Mouse (Mus musculus): ENCODE measurements at regions not wholly inside any gene's neighbourhood (a gene's known extent, or its start where the extent isn't known, plus 50 kb on each side); places are given as distances from the start of the nearest gene placed in this dataset.

- Histone ChIP-seq H3K4me1 (ENCODE audit: control insufficient read depth, insufficient read depth, low read length) (no peaks in the 10 kb centered on the region; the same call in 1 of the 2 replicates), H3K4me3 (ENCODE audit: insufficient read depth, low read length) (no peak overlapping the region), H3K27ac (ENCODE audit: insufficient read depth, low read length) (no peak overlapping the region)
- TF ChIP-seq POLR2A (IDR thresholded peaks at IDR 0.05; ENCODE audit: low read depth, low read length): no peak
- TF ChIP-seq CTCF (IDR thresholded peaks at IDR 0.05; ENCODE audit: borderline replicate concordance, insufficient read depth, low read length): no peak
Measured at GRCm38 (mm10) chr1:12612102-12612501, 1198.2 kb downstream of the A830018L16Rik start.

DNA sequence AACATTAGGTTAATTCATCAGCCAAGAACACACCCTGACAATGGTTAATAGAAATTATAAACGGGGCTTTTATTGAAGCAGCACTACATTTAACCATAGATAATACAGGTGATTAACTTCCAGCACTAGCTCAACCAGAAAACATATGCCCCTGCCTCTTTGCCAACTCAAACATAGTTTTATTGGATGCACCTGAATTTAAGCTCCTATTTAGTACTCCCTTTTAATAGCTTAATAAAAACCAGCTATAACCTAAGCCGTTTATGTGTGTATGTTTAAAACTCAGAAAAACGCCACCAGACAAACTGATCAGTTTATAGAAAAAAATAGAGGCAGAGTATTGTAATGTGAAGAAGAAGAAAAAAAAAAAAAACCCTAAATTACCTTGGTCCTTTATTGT is 1201.4 kb downstream of the A830018L16Rik start:
- Histone ChIP-seq H3K4me3 (ENCODE audit: insufficient read depth, low read length) (no peak overlapping the region), H3K27ac (ENCODE audit: insufficient read depth, low read length) (no peak overlapping the region), H3K4me1 (ENCODE audit: control insufficient read depth, insufficient read depth, low read length) (no peaks in the 10 kb centered on the region; the same call in 1 of the 2 replicates)
- TF ChIP-seq CTCF (IDR thresholded peaks at IDR 0.05; ENCODE audit: borderline replicate concordance, insufficient read depth, low read length) (no peak), POLR2A (IDR thresholded peaks at IDR 0.05; ENCODE audit: low read depth, low read length) (no peak)

DNA sequence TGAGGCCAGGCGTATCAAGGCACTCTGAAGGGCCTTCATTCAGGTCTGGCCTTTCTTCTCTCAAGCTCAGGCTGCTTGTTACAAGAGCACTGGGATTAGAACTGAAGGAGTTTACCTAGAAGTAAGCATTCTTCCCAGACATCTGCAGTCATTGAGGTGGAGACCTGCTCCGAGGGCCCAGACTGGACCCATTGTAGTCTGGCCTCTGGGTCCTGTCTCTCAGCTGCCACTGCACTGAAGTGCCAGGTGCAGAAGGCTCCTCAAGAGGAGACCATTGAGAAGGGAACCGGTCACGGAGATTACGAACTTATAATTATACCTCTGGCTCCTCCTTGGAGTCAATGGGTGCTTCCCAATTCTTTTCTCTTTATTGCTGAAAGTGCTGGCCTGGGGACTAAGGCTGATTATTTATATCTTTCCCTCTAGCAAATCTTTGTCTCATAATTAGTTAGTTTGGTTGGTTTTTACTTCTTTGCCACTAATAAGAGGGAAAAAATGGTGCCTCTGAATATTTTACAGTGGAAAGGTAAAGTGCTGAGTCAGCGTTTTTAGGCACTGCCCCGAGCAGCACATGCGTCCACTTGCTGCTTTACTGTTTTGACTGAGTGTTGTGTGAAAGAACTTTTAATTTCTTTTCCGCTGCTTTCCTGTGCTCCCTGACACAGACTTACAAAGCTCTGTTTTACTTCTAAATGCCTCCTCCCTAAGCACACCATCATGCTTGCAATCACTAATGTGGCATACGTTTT is 1202.0 kb downstream of the A830018L16Rik start:
- Histone ChIP-seq H3K4me3 (ENCODE audit: insufficient read depth, low read length) (no peak overlapping the region), H3K27ac (ENCODE audit: insufficient read depth, low read length) (no peak overlapping the region), H3K4me1 (ENCODE audit: control insufficient read depth, insufficient read depth, low read length) (no peaks in the 10 kb centered on the region; the same call in 1 of the 2 replicates)
- TF ChIP-seq POLR2A (IDR thresholded peaks at IDR 0.05; ENCODE audit: low read depth, low read length) (no peak), CTCF (IDR thresholded peaks at IDR 0.05; ENCODE audit: borderline replicate concordance, insufficient read depth, low read length) (no peak)

DNA sequence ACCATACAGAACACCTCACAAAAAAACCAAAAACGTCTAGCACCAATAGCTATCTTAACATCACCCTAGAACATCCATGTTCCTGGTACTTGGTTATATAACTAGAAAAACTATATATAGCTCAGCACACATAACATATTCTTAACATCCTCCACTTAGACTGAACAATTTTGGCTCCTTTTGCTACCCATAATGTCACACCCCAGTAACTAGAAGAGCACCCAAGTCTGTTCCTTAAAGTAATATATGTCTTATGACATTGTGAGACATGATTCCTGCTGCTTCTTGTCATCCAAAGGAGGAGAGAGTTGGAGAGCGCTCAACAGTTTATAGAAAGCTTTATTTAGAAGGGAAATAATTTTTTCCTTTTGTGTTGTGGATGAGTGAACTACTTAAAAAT is 1206.1 kb downstream of the A830018L16Rik start:
- no peak for TF ChIP-seq POLR2A (IDR thresholded peaks at IDR 0.05; ENCODE audit: low read depth, low read length)
- no peak for TF ChIP-seq CTCF (IDR thresholded peaks at IDR 0.05; ENCODE audit: borderline replicate concordance, insufficient read depth, low read length)
- no peak overlapping the region for H3K4me3 ChIP-seq (ENCODE audit: insufficient read depth, low read length)
- H3K27ac ChIP-seq (ENCODE audit: insufficient read depth, low read length): peak overlapping the region; percentile 82
- H3K4me1 ChIP-seq (ENCODE audit: control insufficient read depth, insufficient read depth, low read length): no peaks in the 10 kb centered on the region

GRCm38 (mm10) chr1:12620825-12621224 is 1206.9 kb downstream of the A830018L16Rik start:
- no peak for TF ChIP-seq CTCF (IDR thresholded peaks at IDR 0.05; ENCODE audit: borderline replicate concordance, insufficient read depth, low read length)
- TF ChIP-seq POLR2A (IDR thresholded peaks at IDR 0.05; ENCODE audit: low read depth, low read length): no peak
- Histone ChIP-seq H3K4me3 (ENCODE audit: insufficient read depth, low read length) (no peak overlapping the region), H3K27ac (ENCODE audit: insufficient read depth, low read length) (peak overlapping the region; percentile 82), H3K4me1 (ENCODE audit: control insufficient read depth, insufficient read depth, low read length) (no peaks in the 10 kb centered on the region)

- Histone ChIP-seq H3K27ac (ENCODE audit: insufficient read depth, low read length) (peak overlapping the region; percentile 97), H3K4me1 (ENCODE audit: control insufficient read depth, insufficient read depth, low read length) (no peaks in the 10 kb centered on the region), H3K4me3 (ENCODE audit: insufficient read depth, low read length) (no peak overlapping the region)
- TF ChIP-seq CTCF (IDR thresholded peaks at IDR 0.05; ENCODE audit: borderline replicate concordance, insufficient read depth, low read length) (no peak), POLR2A (IDR thresholded peaks at IDR 0.05; ENCODE audit: low read depth, low read length) (no peak)
Measured at GRCm38 (mm10) chr1:12623158-12623557, 1209.3 kb downstream of the A830018L16Rik start.

GRCm38 (mm10) chr1:12633049-12633448 is 1219.1 kb downstream of the A830018L16Rik start:
- H3K4me3 ChIP-seq (ENCODE audit: insufficient read depth, low read length): no peak overlapping the region
- no peak overlapping the region for H3K27ac ChIP-seq (ENCODE audit: insufficient read depth, low read length)
- H3K4me1 ChIP-seq (ENCODE audit: control insufficient read depth, insufficient read depth, low read length): no peaks in the 10 kb centered on the region
- no peak for TF ChIP-seq POLR2A (IDR thresholded peaks at IDR 0.05; ENCODE audit: low read depth, low read length)
- no peak for TF ChIP-seq CTCF (IDR thresholded peaks at IDR 0.05; ENCODE audit: borderline replicate concordance, insufficient read depth, low read length)

DNA sequence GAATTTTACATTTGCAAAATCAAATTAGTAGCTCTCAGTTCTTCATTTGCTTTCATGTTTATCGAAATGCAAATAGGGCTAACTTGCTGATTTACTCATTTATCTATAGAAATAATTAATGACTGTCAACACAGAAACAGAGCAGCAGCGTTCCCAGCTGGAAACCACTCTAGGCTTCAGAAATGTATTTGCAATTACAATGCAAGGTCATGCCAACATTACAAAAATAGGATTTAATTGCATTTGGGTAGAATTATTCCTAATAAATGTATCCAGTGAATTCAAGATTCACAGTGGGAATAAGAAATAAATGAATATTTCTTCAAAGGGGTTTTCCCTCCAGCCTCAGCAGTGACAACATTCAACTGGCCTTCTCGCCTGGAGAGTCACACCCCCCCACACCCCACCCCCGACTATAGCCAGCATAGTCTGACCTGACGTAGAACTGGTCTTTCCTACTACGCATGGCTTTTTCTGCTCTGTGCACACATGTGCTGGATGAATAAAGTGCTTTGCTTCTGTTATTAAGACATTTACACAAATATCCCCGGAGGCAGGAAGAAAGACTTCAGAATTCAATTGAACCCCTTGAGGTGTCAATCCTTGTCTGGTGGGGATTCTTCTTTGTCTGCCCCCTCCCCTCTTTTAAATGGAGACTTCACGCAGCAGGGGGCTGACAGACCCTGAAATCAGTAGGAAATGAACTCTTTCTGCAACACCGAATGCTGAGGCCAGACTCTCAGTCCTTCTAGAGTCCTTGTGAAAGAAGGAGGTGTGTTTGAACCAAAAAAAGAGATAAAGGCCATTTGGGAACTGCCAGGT is 1222.6 kb downstream of the A830018L16Rik start:
- no peak overlapping the region for H3K4me3 ChIP-seq (ENCODE audit: insufficient read depth, low read length)
- H3K4me1 ChIP-seq (ENCODE audit: control insufficient read depth, insufficient read depth, low read length): no peaks in the 10 kb centered on the region; the same call in 1 of the 2 replicates
- H3K27ac ChIP-seq (ENCODE audit: insufficient read depth, low read length): no peak overlapping the region
- TF ChIP-seq CTCF (IDR thresholded peaks at IDR 0.05; ENCODE audit: borderline replicate concordance, insufficient read depth, low read length) (no peak), POLR2A (IDR thresholded peaks at IDR 0.05; ENCODE audit: low read depth, low read length) (no peak)

GRCm38 (mm10) chr1:12640983-12641382 is 1227.1 kb downstream of the A830018L16Rik start:
- Histone ChIP-seq H3K4me1 (ENCODE audit: control insufficient read depth, insufficient read depth, low read length) (no peaks in the 10 kb centered on the region; the same call in 1 of the 2 replicates), H3K4me3 (ENCODE audit: insufficient read depth, low read length) (no peak overlapping the region), H3K27ac (ENCODE audit: insufficient read depth, low read length) (no peak overlapping the region)
- TF ChIP-seq CTCF (IDR thresholded peaks at IDR 0.05; ENCODE audit: borderline replicate concordance, insufficient read depth, low read length) (no peak), POLR2A (IDR thresholded peaks at IDR 0.05; ENCODE audit: low read depth, low read length) (no peak)

Measured in embryonic fibroblast, embryonic 13.5 days (primary cell).